Mouse (Mus musculus): ENCODE data around the gene Man2c1.

Man2c1 gene

GRCm38 (mm10) chr9:57130577-57131433 lies at the start of gene Man2c1:
Gene Man2c1 (plus strand): TSS chr9:57130690.
- peak; percentile 94 for DNase-seq

- no peak for DNase-seq
Observed at GRCm38 (mm10) chr9:57082236-57082635, 48.3 kb upstream of the Man2c1 start.

GRCm38 (mm10) chr9:57117261-57117755 lies 13.2 kb upstream of the Man2c1 start:
- peak; percentile 45 for DNase-seq

- DNase-seq: no peak
Observed at GRCm38 (mm10) chr9:57129641-57130040, 849 bp upstream of the Man2c1 start.

- DNase-seq: no peak
Observed at GRCm38 (mm10) chr9:57137246-57137645, 6.8 kb downstream of the Man2c1 start.

GRCm38 (mm10) chr9:57137777-57138176 lies 7.3 kb downstream of the Man2c1 start:
- DNase-seq: no peak

GRCm38 (mm10) chr9:57138507-57138906 lies 8.0 kb downstream of the Man2c1 start:
- DNase-seq: no peak

- no peak for DNase-seq
Observed at GRCm38 (mm10) chr9:57139110-57139509, 8.6 kb downstream of the Man2c1 start.

GRCm38 (mm10) chr9:57139571-57139970 lies 9.1 kb downstream of the Man2c1 start:
- no peak for DNase-seq

GRCm38 (mm10) chr9:57141417-57142353 lies 11.2 kb downstream of the Man2c1 start:
- no peak for DNase-seq

GRCm38 (mm10) chr9:57143212-57143611 lies 12.7 kb downstream of the Man2c1 start:
- no peak for DNase-seq

GRCm38 (mm10) chr9:57144830-57145229 lies 14.3 kb downstream of the Man2c1 start:
- DNase-seq: no peak

GRCm38 (mm10) chr9:57146451-57147066 lies 16.1 kb downstream of the Man2c1 start:
- no peak for DNase-seq

- peak; percentile 27 for DNase-seq
Observed at GRCm38 (mm10) chr9:57147205-57148143, 17.0 kb downstream of the Man2c1 start.

- peak; percentile 93 for DNase-seq
Observed at GRCm38 (mm10) chr9:57148144-57148878, 17.8 kb downstream of the Man2c1 start, which contains the start of gene Neil1. Gene Neil1 (minus strand): TSS chr9:57148305.

GRCm38 (mm10) chr9:57149021-57149420 lies 18.5 kb downstream of the Man2c1 start:
- DNase-seq: no peak

GRCm38 (mm10) chr9:57150192-57150591 lies 19.7 kb downstream of the Man2c1 start:
- DNase-seq: no peak

GRCm38 (mm10) chr9:57152331-57152730 lies 21.8 kb downstream of the Man2c1 start:
- DNase-seq: no peak

- DNase-seq: no peak
Observed at GRCm38 (mm10) chr9:57156383-57156782, 25.9 kb downstream of the Man2c1 start.

- DNase-seq: no peak
Observed at GRCm38 (mm10) chr9:57156823-57157222, 26.3 kb downstream of the Man2c1 start.

GRCm38 (mm10) chr9:57157499-57157898 lies 27.0 kb downstream of the Man2c1 start:
- no peak for DNase-seq
